Mouse (Mus musculus) layer of hippocampus, postnatal 25 days (tissue): ENCODE measurements around the gene Pde11a. TPM values are rescaled to one million over a fixed set of nuclear protein-coding genes. Genes with fewer than 3 reads are reported as not detected.

Experiments used
- DNase-seq, 2 experiments: peaks; one replicate each; pipeline ENCODE4 v3.0.0; 2022; ENCODE audit warnings: mixed read lengths in 2 of 2, low spot score in 1 of 2; ENCODE audit errors: extremely low spot score in 1 of 2
- total RNA-seq, 2 experiments: library from RNA; stranded (reverse); gene quantifications; 2 replicates each; pipeline ENCODE4 v1.2.3; 2021

Gene Pde11a
- total RNA-seq, 2 experiments from 2014 or later: 12.5 to 16.7 TPM

- no peak for DNase-seq
Observed at GRCm38 (mm10) chr2:76099726-76100347, 238.7 kb downstream of the Pde11a start.

GRCm38 (mm10) chr2:76098381-76098780 is 240.2 kb downstream of the Pde11a start:
- no peak for DNase-seq

- no peak for DNase-seq
Observed at GRCm38 (mm10) chr2:76097847-76098246, 240.7 kb downstream of the Pde11a start.

- no peak for DNase-seq
Observed at GRCm38 (mm10) chr2:76097284-76097683, 241.3 kb downstream of the Pde11a start.

GRCm38 (mm10) chr2:76095861-76096260 is 242.7 kb downstream of the Pde11a start:
- DNase-seq: no peak

GRCm38 (mm10) chr2:76090506-76090905 is 248.1 kb downstream of the Pde11a start:
- no peak for DNase-seq

- DNase-seq: no peak
Observed at GRCm38 (mm10) chr2:76088844-76089243, 249.7 kb downstream of the Pde11a start.

- DNase-seq: no peak
Observed at GRCm38 (mm10) chr2:76088413-76088812, 250.2 kb downstream of the Pde11a start.

GRCm38 (mm10) chr2:76087170-76087569 is 251.4 kb downstream of the Pde11a start:
- no peak for DNase-seq

GRCm38 (mm10) chr2:76084982-76085381 is 253.6 kb downstream of the Pde11a start:
- DNase-seq: no peak

- no peak for DNase-seq
Observed at GRCm38 (mm10) chr2:76083901-76084300, 254.7 kb downstream of the Pde11a start.

GRCm38 (mm10) chr2:76083396-76083795 is 255.2 kb downstream of the Pde11a start:
- no peak for DNase-seq

GRCm38 (mm10) chr2:76081991-76082390 is 256.6 kb downstream of the Pde11a start:
- DNase-seq: no peak

- DNase-seq: no peak
Observed at GRCm38 (mm10) chr2:76080549-76080948, 258.0 kb downstream of the Pde11a start.

GRCm38 (mm10) chr2:76076838-76077237 is 261.7 kb downstream of the Pde11a start:
- DNase-seq: no peak

- no peak for DNase-seq
Observed at GRCm38 (mm10) chr2:76076047-76076446, 262.5 kb downstream of the Pde11a start.

GRCm38 (mm10) chr2:76073079-76073478 is 265.5 kb downstream of the Pde11a start:
- DNase-seq: no peak

- DNase-seq: peak; percentile 37 to 70
Observed at GRCm38 (mm10) chr2:76070432-76071306, 267.9 kb downstream of the Pde11a start.

- no peak for DNase-seq
Observed at GRCm38 (mm10) chr2:76069238-76069637, 269.3 kb downstream of the Pde11a start.

GRCm38 (mm10) chr2:76068155-76068554 is 270.4 kb downstream of the Pde11a start:
- no peak for DNase-seq

- DNase-seq: no peak
Observed at GRCm38 (mm10) chr2:76067144-76067543, 271.4 kb downstream of the Pde11a start.

GRCm38 (mm10) chr2:76065292-76065691 is 273.3 kb downstream of the Pde11a start:
- no peak for DNase-seq
